Mouse (Mus musculus): ENCODE data around the gene Urgcp.

- no peak for TF ChIP-seq TAL1 (IDR thresholded peaks at IDR 0.05; ENCODE audit: low read length)
- TF ChIP-seq GATA1 (IDR thresholded peaks at IDR 0.05; ENCODE audit: low read length), result no peak
Measured at GRCm38 (mm10) chr11:5778481-5778880, 16.3 kb upstream of the Urgcp start.
